Mouse (Mus musculus) splenic B cell, adult 2 months (primary cell): ENCODE measurements around the gene Rgs14.

Experiments used
- DNase-seq: peaks from one replicate; pipeline ENCODE4 v3.0.0-alpha.2; 2011; ENCODE audit warnings: low read depth, low spot score
- H3K27me3 ChIP-seq: 2 replicates; pipeline ENCODE4 v1.6.1; 2012; ENCODE audit warnings: mild to moderate bottlenecking, low read length, moderate library complexity, mixed read lengths; ENCODE audit not compliant: control insufficient read depth, poor library complexity, insufficient read depth, severe bottlenecking
- H3K36me3 ChIP-seq: 2 replicates; pipeline ENCODE4 v1.6.1; 2012; ENCODE audit warnings: mild to moderate bottlenecking, low read length, moderate library complexity, mixed read lengths; ENCODE audit not compliant: control insufficient read depth, poor library complexity, insufficient read depth, severe bottlenecking

The Rgs14 gene

GRCm38 (mm10) chr13:55335701-55336100, 33.8 kb upstream of the Rgs14 start:
- H3K27me3 ChIP-seq: no peaks in the 10 kb centered on the region
- H3K36me3 ChIP-seq: no peaks in the 10 kb centered on the region
- no peak for DNase-seq

GRCm38 (mm10) chr13:55337341-55337975, 32.1 kb upstream of the Rgs14 start:
- no peak for DNase-seq
- Histone ChIP-seq H3K36me3 (no peaks in the 10 kb centered on the region), H3K27me3 (no peaks in the 10 kb centered on the region)

GRCm38 (mm10) chr13:55338131-55339054, 31.1 kb upstream of the Rgs14 start:
- DNase-seq: no peak
- Histone ChIP-seq H3K36me3 (no peaks in the 10 kb centered on the region), H3K27me3 (no peaks in the 10 kb centered on the region)

- Histone ChIP-seq H3K27me3 (no peaks in the 10 kb centered on the region), H3K36me3 (no peaks in the 10 kb centered on the region)
- DNase-seq: no peak
Observed at GRCm38 (mm10) chr13:55339259-55339658, 30.3 kb upstream of the Rgs14 start.

GRCm38 (mm10) chr13:55342469-55342868, 27.1 kb upstream of the Rgs14 start:
- Histone ChIP-seq H3K36me3 (peaks cover 2% of the 10 kb centered on the region), H3K27me3 (no peaks in the 10 kb centered on the region)
- no peak for DNase-seq

- H3K27me3 ChIP-seq: no peaks in the 10 kb centered on the region
- peaks cover 2% of the 10 kb centered on the region for H3K36me3 ChIP-seq
- DNase-seq: no peak
Observed at GRCm38 (mm10) chr13:55344286-55344685, 25.2 kb upstream of the Rgs14 start.

GRCm38 (mm10) chr13:55346745-55347144, 22.8 kb upstream of the Rgs14 start:
- Histone ChIP-seq H3K36me3 (peaks cover 5% of the 10 kb centered on the region), H3K27me3 (no peaks in the 10 kb centered on the region)
- DNase-seq: no peak

- no peaks in the 10 kb centered on the region for H3K27me3 ChIP-seq
- no peak for DNase-seq
- H3K36me3 ChIP-seq: peaks cover 4% of the 10 kb centered on the region; the same call in 1 of the 2 replicates
Observed at GRCm38 (mm10) chr13:55361145-55361544, 8.4 kb upstream of the Rgs14 start.

- Histone ChIP-seq H3K27me3 (no peaks in the 10 kb centered on the region), H3K36me3 (peaks cover 4% of the 10 kb centered on the region; the same call in 1 of the 2 replicates)
- no peak for DNase-seq
Observed at GRCm38 (mm10) chr13:55361974-55362452, 7.5 kb upstream of the Rgs14 start.

- DNase-seq: peak; percentile 97
- Histone ChIP-seq H3K27me3 (no peaks in the 10 kb centered on the region), H3K36me3 (peaks cover 4% of the 10 kb centered on the region; the same call in 1 of the 2 replicates)
Observed at GRCm38 (mm10) chr13:55362453-55363060, 7.0 kb upstream of the Rgs14 start, which contains the start of gene Lman2. Gene Lman2, minus strand, starts transcription at chr13:55362783.

GRCm38 (mm10) chr13:55368401-55368800, 1.1 kb upstream of the Rgs14 start:
- Histone ChIP-seq H3K36me3 (no peaks in the 10 kb centered on the region), H3K27me3 (no peaks in the 10 kb centered on the region)
- peak; percentile 19 for DNase-seq

- DNase-seq: no peak
- H3K36me3 ChIP-seq: no peaks in the 10 kb centered on the region
Observed at GRCm38 (mm10) chr13:55370234-55370633, 702 bp downstream of the Rgs14 start.

GRCm38 (mm10) chr13:55371007-55371681, 1.6 kb downstream of the Rgs14 start:
- Histone ChIP-seq H3K36me3 (no peaks in the 10 kb centered on the region), H3K27me3 (no peaks in the 10 kb centered on the region)
- DNase-seq: no peak

More at GRCm38 (mm10) chr13:55370234-55370633, 702 bp downstream of the Rgs14 start:
- no peaks in the 10 kb centered on the region for H3K27me3 ChIP-seq

- DNase-seq: no peak
- H3K27me3 ChIP-seq: no peaks in the 10 kb centered on the region
- H3K36me3 ChIP-seq: no peaks in the 10 kb centered on the region
Observed at GRCm38 (mm10) chr13:55371740-55372139, 2.2 kb downstream of the Rgs14 start.
